ENCODE assay signal across 8 mouse cellular contexts in genomic region chr3:87768844-87769243, GRCm38 (mm10). TPM values are rescaled to one million over a fixed set of nuclear protein-coding genes. Genes with fewer than 3 reads are reported as not detected.
DNase-seq lines count a peak whose midpoint lies in the region; ATAC-seq lines count a peak whose summit lies in the region.

No protein-coding gene starts in this region.

- H3K4me1 ChIP-seq in intestine, embryonic 16.5 days (ENCODE audit: control insufficient read depth, insufficient read depth, low read length): peaks cover 38% of the 10 kb centered on the region
- peaks cover 28% of the 10 kb centered on the region for H3K4me1 ChIP-seq in liver, embryonic 11.5 days (replicated peaks; ENCODE audit: control insufficient read depth, insufficient read depth, low read length)
- H3K4me1 ChIP-seq in stomach, embryonic 14.5 days (ENCODE audit: control insufficient read depth, insufficient read depth, low read length): peaks cover 29% of the 10 kb centered on the region

- peak overlapping the region; percentile 62 for H3K4me2 ChIP-seq in intestine, embryonic 16.5 days (ENCODE audit: low read depth, low read length)
- H3K4me2 ChIP-seq in liver, embryonic 11.5 days: peak overlapping the region; percentile 67
- peak overlapping the region; percentile 56 for H3K4me2 ChIP-seq in stomach, embryonic 14.5 days (replicated peaks; ENCODE audit: low read depth, low read length)

- ATAC-seq in common myeloid progenitor, adult 5-6 weeks (replicated peaks; ENCODE audit: low read depth, poor library complexity, severe bottlenecking): peak; percentile 31
- ATAC-seq in granulocyte monocyte progenitor cell, adult 5-6 weeks (replicated peaks; ENCODE audit: poor library complexity, severe bottlenecking): peak; percentile 73
- peak; percentile 70 for ATAC-seq in intestine, embryonic 16.5 days
- ATAC-seq in liver, embryonic 11.5 days (replicated peaks; ENCODE audit: low FRiP score): peak; percentile 38; the same call in 1 of the 2 replicates
- ATAC-seq in monocyte, adult 5-6 weeks (replicated peaks; ENCODE audit: insufficient number of reproducible peaks, low FRiP score, low TSS enrichment, poor library complexity, severe bottlenecking): peak; percentile 25; the same call in 1 of the 2 replicates
- peak; percentile 80 for ATAC-seq in stomach, embryonic 14.5 days (ENCODE audit: insufficient number of reproducible peaks, insufficient read depth, low FRiP score, low read depth)

- H3K36me3 ChIP-seq in intestine, embryonic 16.5 days (ENCODE audit: control insufficient read depth, insufficient read depth, low read length): no peaks in the 10 kb centered on the region
- H3K36me3 ChIP-seq in liver, embryonic 11.5 days (ENCODE audit: control insufficient read depth, insufficient read depth, low read length): no peaks in the 10 kb centered on the region
- H3K36me3 ChIP-seq in stomach, embryonic 14.5 days (ENCODE audit: control insufficient read depth, insufficient read depth, low read length): no peaks in the 10 kb centered on the region

- WGBS in intestine, embryonic 16.5 days: under 1% methylated on average over 37 of the region's 37 CpGs
- 1% methylated on average over 36 of the region's 37 CpGs for WGBS in liver, embryonic 11.5 days
- WGBS in stomach, embryonic 14.5 days: under 1% methylated on average over 36 of the region's 37 CpGs

- H3K4me3 ChIP-seq in intestine, embryonic 16.5 days (ENCODE audit: low read length): peak overlapping the region; percentile 52
- peak overlapping the region; percentile 51 for H3K4me3 ChIP-seq in liver, embryonic 11.5 days (ENCODE audit: low read depth, low read length)
- peak overlapping the region; percentile 49 for H3K4me3 ChIP-seq in stomach, embryonic 14.5 days (ENCODE audit: low read depth, low read length)

- H3K27ac ChIP-seq in intestine, embryonic 16.5 days (ENCODE audit: low read length): peak overlapping the region; percentile 72
- peak overlapping the region; percentile 67; the same call in 1 of the 2 replicates for H3K27ac ChIP-seq in liver, embryonic 11.5 days (ENCODE audit: low read depth, low read length)
- peak overlapping the region; percentile 78 for H3K27ac ChIP-seq in stomach, embryonic 14.5 days (ENCODE audit: low read length)

- peak; percentile 10 to 31 for DNase-seq in cerebellum, postnatal 36 days
- DNase-seq in cerebellum, adult 9-10 months: no peak
- DNase-seq in liver, embryonic 11.5 days (ENCODE audit: low spot score): peak; percentile 85

- H3K9ac ChIP-seq in intestine, embryonic 16.5 days (ENCODE audit: low read depth, low read length): peak overlapping the region; percentile 71
- H3K9ac ChIP-seq in liver, embryonic 11.5 days (ENCODE audit: low read depth, low read length): peak overlapping the region; percentile 50
- H3K9ac ChIP-seq in stomach, embryonic 14.5 days (replicated peaks; ENCODE audit: low read depth, low read length): no peak overlapping the region; the same call in 1 of the 2 replicates

- no peaks in the 10 kb centered on the region for H3K27me3 ChIP-seq in intestine, embryonic 16.5 days (replicated peaks; ENCODE audit: control insufficient read depth, insufficient read depth, low read length)
- no peaks in the 10 kb centered on the region; the same call in none of the 2 replicates for H3K27me3 ChIP-seq in liver, embryonic 11.5 days (replicated peaks; ENCODE audit: control insufficient read depth, insufficient read depth, low read length)
- no peaks in the 10 kb centered on the region for H3K27me3 ChIP-seq in stomach, embryonic 14.5 days (ENCODE audit: control insufficient read depth, insufficient read depth, low read length)

- no peaks in the 10 kb centered on the region for H3K9me3 ChIP-seq in intestine, embryonic 16.5 days (ENCODE audit: control insufficient read depth, low read length)
- no peaks in the 10 kb centered on the region for H3K9me3 ChIP-seq in liver, embryonic 11.5 days (ENCODE audit: control insufficient read depth, low read length)
- no peaks in the 10 kb centered on the region for H3K9me3 ChIP-seq in stomach, embryonic 14.5 days (ENCODE audit: control insufficient read depth, low read depth, low read length)

RNA-seq across cellular contexts. Expression of gene Lrrc71, which starts 20.4 kb away (rescaled TPM):
- total RNA-seq in common myeloid progenitor, adult 5-6 weeks (2017): 0.23 TPM in 1 of 2 replicates, not detected in the other
- total RNA-seq in granulocyte monocyte progenitor cell, adult 5-6 weeks (2014; fragmentation: Nextera tagmentation): not detected in 2 replicates
- not detected in 2 replicates for total RNA-seq in granulocyte monocyte progenitor cell, adult 5-6 weeks (2017)
- polyA plus RNA-seq in intestine, embryonic 16.5 days (2015; fragmentation: Nextera tagmentation; extraction: Ambion mirVana): 0.39 and 0.58 TPM in 2 replicates
- 0.23 TPM in 1 of 2 replicates, not detected in the other for polyA plus RNA-seq in liver, embryonic 11.5 days (2014; fragmentation: Nextera tagmentation; extraction: Ambion mirVana)
- total RNA-seq in monocyte, adult 5-6 weeks (2017): 0.39 to 1.2 TPM (median 0.53 TPM) in 3 replicates
- polyA plus RNA-seq in stomach, embryonic 14.5 days (2014; fragmentation: Nextera tagmentation; extraction: Ambion mirVana): 0.69 and 1.2 TPM in 2 replicates

RNA-seq across cellular contexts. Expression of gene Ntrk1, which starts 26.1 kb away (rescaled TPM):
- not detected in 2 replicates for total RNA-seq in common myeloid progenitor, adult 5-6 weeks (2017)
- total RNA-seq in granulocyte monocyte progenitor cell, adult 5-6 weeks (2014; fragmentation: Nextera tagmentation): not detected in 2 replicates
- total RNA-seq in granulocyte monocyte progenitor cell, adult 5-6 weeks (2017): not detected in 2 replicates
- 1.4 and 1.6 TPM in 2 replicates for polyA plus RNA-seq in intestine, embryonic 16.5 days (2015; fragmentation: Nextera tagmentation; extraction: Ambion mirVana)
- 0.62 and 1.1 TPM in 2 replicates for polyA plus RNA-seq in liver, embryonic 11.5 days (2014; fragmentation: Nextera tagmentation; extraction: Ambion mirVana)
- total RNA-seq in monocyte, adult 5-6 weeks (2017): 0.32 TPM in 1 of 3 replicates, not detected in the others
- 0.88 and 0.97 TPM in 2 replicates for polyA plus RNA-seq in stomach, embryonic 14.5 days (2014; fragmentation: Nextera tagmentation; extraction: Ambion mirVana)

RNA-seq across cellular contexts. Expression of gene Insrr, which starts 27.9 kb away (rescaled TPM):
- total RNA-seq in common myeloid progenitor, adult 5-6 weeks (2017): not detected in 2 replicates
- total RNA-seq in granulocyte monocyte progenitor cell, adult 5-6 weeks (2014; fragmentation: Nextera tagmentation): not detected in 2 replicates
- not detected in 2 replicates for total RNA-seq in granulocyte monocyte progenitor cell, adult 5-6 weeks (2017)
- polyA plus RNA-seq in intestine, embryonic 16.5 days (2015; fragmentation: Nextera tagmentation; extraction: Ambion mirVana): 0.27 and 0.39 TPM in 2 replicates
- 0.05 and 0.06 TPM in 2 replicates for polyA plus RNA-seq in liver, embryonic 11.5 days (2014; fragmentation: Nextera tagmentation; extraction: Ambion mirVana)
- total RNA-seq in monocyte, adult 5-6 weeks (2017): 0.21 to 0.49 TPM in 2 of 3 replicates, not detected in the other
- 0.20 and 0.55 TPM in 2 replicates for polyA plus RNA-seq in stomach, embryonic 14.5 days (2014; fragmentation: Nextera tagmentation; extraction: Ambion mirVana)

RNA-seq across cellular contexts. Expression of gene Pear1, which starts 55.3 kb away (rescaled TPM):
- total RNA-seq in common myeloid progenitor, adult 5-6 weeks (2017): 6.8 and 9.6 TPM in 2 replicates
- 1.8 and 9.6 TPM in 2 replicates for total RNA-seq in granulocyte monocyte progenitor cell, adult 5-6 weeks (2014; fragmentation: Nextera tagmentation)
- 0.57 and 1.0 TPM in 2 replicates for total RNA-seq in granulocyte monocyte progenitor cell, adult 5-6 weeks (2017)
- polyA plus RNA-seq in intestine, embryonic 16.5 days (2015; fragmentation: Nextera tagmentation; extraction: Ambion mirVana): 22.2 and 22.5 TPM in 2 replicates
- 15.5 and 18.4 TPM in 2 replicates for polyA plus RNA-seq in liver, embryonic 11.5 days (2014; fragmentation: Nextera tagmentation; extraction: Ambion mirVana)
- total RNA-seq in monocyte, adult 5-6 weeks (2017): 6.5 to 33.3 TPM (median 10.7 TPM) in 3 replicates
- polyA plus RNA-seq in stomach, embryonic 14.5 days (2014; fragmentation: Nextera tagmentation; extraction: Ambion mirVana): 25.4 and 28.3 TPM in 2 replicates

Comparison
In these comparisons a context has a peak if more than half of its experiments do, and no peak if none do; other contexts are left out.
1. ATAC-seq: peak in every context shown above with its lines; median percentile 80 in stomach, embryonic 14.5 days; 73 in granulocyte monocyte progenitor cell, adult 5-6 weeks; 70 in intestine, embryonic 16.5 days; 38 in liver, embryonic 11.5 days; 31 in common myeloid progenitor, adult 5-6 weeks; 25 in monocyte, adult 5-6 weeks.